Mouse (Mus musculus) naive thymus-derived CD4-positive, alpha-beta T cell, adult 2 months (primary cell): ENCODE data around the gene Gm14137.
A peak's percentile ranks its signal among the peaks of the same experiment; 100 is the strongest.

Experiments
- DNase-seq: peaks from one replicate; pipeline ENCODE4 v3.0.0-alpha.2; 2011; ENCODE audit warnings: low read depth

Gm14137 gene

GRCm38 (mm10) chr2:119173991-119174651 is at the start of gene Gm14137:
Gene Gm14137 (plus strand): TSS chr2:119174509.
- DNase-seq, result no peak

GRCm38 (mm10) chr2:119136346-119136898 is 37.9 kb upstream of the Gm14137 start:
- no peak for DNase-seq

- peak; percentile 21 for DNase-seq
These were observed 29.1 kb upstream of the Gm14137 start for GRCm38 (mm10) chr2:119145199-119145598.

GRCm38 (mm10) chr2:119146435-119146834 is 27.9 kb upstream of the Gm14137 start:
- DNase-seq, result no peak

- DNase-seq, result no peak
These were observed 27.1 kb upstream of the Gm14137 start for GRCm38 (mm10) chr2:119147160-119147678.

GRCm38 (mm10) chr2:119147775-119148174 is 26.5 kb upstream of the Gm14137 start:
- no peak for DNase-seq

- no peak for DNase-seq
These were observed 22.1 kb upstream of the Gm14137 start for GRCm38 (mm10) chr2:119152255-119152654.

GRCm38 (mm10) chr2:119154683-119155082 is 19.6 kb upstream of the Gm14137 start:
- no peak for DNase-seq

- no peak for DNase-seq
These were observed 18.9 kb upstream of the Gm14137 start for GRCm38 (mm10) chr2:119155388-119155787.

GRCm38 (mm10) chr2:119156081-119156680 is 18.1 kb upstream of the Gm14137 start:
- DNase-seq, result no peak

GRCm38 (mm10) chr2:119156681-119157572 is 17.4 kb upstream of the Gm14137 start, which contains the start of gene Rmdn3:
Gene Rmdn3 (minus strand): TSS chr2:119157034.
- DNase-seq, result peak; percentile 94

- DNase-seq, result peak; percentile 11
These were observed 16.5 kb upstream of the Gm14137 start for GRCm38 (mm10) chr2:119157836-119158235.

GRCm38 (mm10) chr2:119161247-119161646 is 13.1 kb upstream of the Gm14137 start:
- no peak for DNase-seq

- DNase-seq, result no peak
These were observed 11.2 kb upstream of the Gm14137 start for GRCm38 (mm10) chr2:119163135-119163534.

- no peak for DNase-seq
These were observed 10.3 kb upstream of the Gm14137 start for GRCm38 (mm10) chr2:119163999-119164398.

GRCm38 (mm10) chr2:119165401-119165800 is 8.9 kb upstream of the Gm14137 start:
- DNase-seq, result no peak

- peak; percentile 52 for DNase-seq
These were observed 7.1 kb upstream of the Gm14137 start, which contains the start of gene Gchfr for GRCm38 (mm10) chr2:119166901-119167865. Gene Gchfr (plus strand): TSS chr2:119167773.

- DNase-seq, result no peak
These were observed 6.4 kb upstream of the Gm14137 start for GRCm38 (mm10) chr2:119167866-119168256.

- DNase-seq, result no peak
These were observed 4.0 kb upstream of the Gm14137 start for GRCm38 (mm10) chr2:119170282-119170681.

- DNase-seq, result no peak
These were observed 2.7 kb upstream of the Gm14137 start for GRCm38 (mm10) chr2:119171574-119171973.

- no peak for DNase-seq
These were observed 1.9 kb upstream of the Gm14137 start for GRCm38 (mm10) chr2:119172446-119172845.
